Mouse (Mus musculus) forebrain, embryonic 14.5 days (tissue): ENCODE data around the gene Adamts16. TPM values are rescaled to one million over a fixed set of nuclear protein-coding genes. Genes with fewer than 3 reads are reported as not detected.
A peak's percentile ranks its signal among the peaks of the same experiment; 100 is the strongest.

Source experiments
- ATAC-seq: fragments of 200-750 bp; cut with Nextera tagmentation; 2 replicates; pipeline ENCODE4 v1.8.0; 2017; ENCODE audit warnings: mild to moderate bottlenecking, moderate library complexity
- DNase-seq: peaks from one replicate; pipeline ENCODE4 v3.0.0-alpha.2; 2015; ENCODE audit warnings: low spot score
- H3K27ac ChIP-seq: fragments of 300-500 bp; sonication (generic); 2 replicates; pipeline ENCODE4 v1.5.1; 2014; ENCODE audit warnings: low read depth, mild to moderate bottlenecking, control low read depth, low read length, moderate library complexity
- H3K27me3 ChIP-seq: fragments of 300-500 bp; sonication (generic); replicated peaks from 2 replicates; pipeline ENCODE4 v1.6.1; 2014; ENCODE audit warnings: low read length, control low read depth, mixed read lengths; ENCODE audit not compliant: control insufficient read depth, insufficient read depth
- H3K36me3 ChIP-seq: fragments of 300-500 bp; sonication (generic); 2 replicates; pipeline ENCODE4 v1.6.1; 2014; ENCODE audit warnings: low read length, control low read depth; ENCODE audit not compliant: control insufficient read depth, insufficient read depth
- H3K4me1 ChIP-seq: fragments of 300-500 bp; sonication (generic); 2 replicates; pipeline ENCODE4 v1.6.1; 2014; ENCODE audit warnings: antibody characterized with exemption, low read length, control low read depth; ENCODE audit not compliant: control insufficient read depth, insufficient read depth
- H3K4me2 ChIP-seq: fragments of 300-500 bp; sonication (generic); 2 replicates; pipeline ENCODE4 v1.6.1; 2014; ENCODE audit warnings: mild to moderate bottlenecking, control low read depth, low read length
- H3K4me3 ChIP-seq: fragments of 300-500 bp; sonication (generic); 2 replicates; pipeline ENCODE4 v1.5.1; 2014; ENCODE audit warnings: low read depth, low read length, control low read depth
- H3K9ac ChIP-seq: fragments of 300-500 bp; sonication (generic); 2 replicates; pipeline ENCODE4 v1.6.1; 2014; ENCODE audit warnings: mild to moderate bottlenecking, low read length, control low read depth, moderate library complexity
- H3K9me3 ChIP-seq: fragments of 300-500 bp; sonication (generic); replicated peaks from 2 replicates; pipeline ENCODE4 v1.6.1; 2016; ENCODE audit warnings: low read length, control low read depth, mixed read lengths; ENCODE audit not compliant: control insufficient read depth
- WGBS: fragments of 180-500 bp; shearing (Covaris S2); extraction: QIAGEN DNeasy Blood & Tissue Kit; methylation state at CpG from one replicate; pipeline ENCODE4 v1.1.7; 2014; 5-methylcytosine and 5-hydroxymethylcytosine counted together
- polyA plus RNA-seq: library from polyadenylated mRNA; unstranded; fragments of >200 nt; fragmentation: Nextera tagmentation; extraction: Ambion mirVana; gene quantifications from 2 replicates; pipeline ENCODE4 v1.2.1, GENCODE M21; 2014

The Adamts16 gene
- polyA plus RNA-seq, 1 experiment from 2014 or later: 0.39 TPM

DNA sequence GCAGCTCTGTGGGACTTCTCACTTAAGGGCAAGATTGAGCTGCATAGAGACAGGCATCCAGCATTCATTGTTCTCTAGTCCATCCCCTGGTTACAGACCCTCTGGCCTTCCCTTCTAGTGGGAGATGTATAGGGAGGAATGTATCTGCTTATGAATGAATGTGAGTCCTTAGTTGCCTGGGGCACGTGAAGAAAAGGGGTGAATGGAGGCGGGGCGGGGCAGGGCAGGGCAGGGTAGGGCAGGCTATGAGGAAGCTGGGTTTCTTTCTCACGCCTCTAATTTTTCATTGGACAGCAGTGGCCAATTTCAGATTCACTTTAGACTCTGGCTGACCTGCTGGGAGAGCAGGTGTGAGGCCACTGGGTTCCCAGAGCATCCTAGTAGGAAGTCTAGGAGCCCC is 515 bp upstream of the Adamts16 start:
- WGBS: 41% methylated on average over 4 of the region's 4 CpGs
- no peak for ATAC-seq
- H3K9ac ChIP-seq: no peak overlapping the region

DNA sequence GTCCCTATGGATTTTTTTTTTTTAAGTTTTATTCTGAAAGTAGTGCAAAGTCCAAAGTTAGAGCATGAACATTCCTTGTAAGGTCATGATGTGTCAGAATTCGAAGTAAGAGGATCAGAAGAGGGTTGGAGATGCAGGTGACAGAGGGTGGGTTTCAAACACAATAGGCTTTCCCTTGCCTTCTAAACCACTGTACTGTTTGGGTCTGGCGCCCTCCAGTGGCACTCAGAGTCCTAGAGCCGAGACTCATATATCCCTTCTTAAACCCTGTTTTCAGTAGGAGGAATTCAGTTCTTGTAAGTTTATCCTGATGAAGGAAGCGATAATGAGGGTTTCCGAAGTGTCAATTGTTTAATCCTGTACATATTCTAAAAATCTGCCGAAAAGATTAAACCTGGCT is 1.4 kb downstream of the Adamts16 start:
- Histone ChIP-seq H3K27ac (no peak overlapping the region), H3K9me3 (no peaks in the 10 kb centered on the region), H3K27me3 (0 out of 2 replicates have a peak, but pooled peaks cover 18% of the 10 kb centered on the region), H3K4me3 (no peak overlapping the region), H3K4me2 (no peak overlapping the region), H3K4me1 (peaks cover 5% of the 10 kb centered on the region; the same call in 1 of the 2 replicates), H3K9ac (no peak overlapping the region), H3K36me3 (no peaks in the 10 kb centered on the region)
- ATAC-seq (peak; percentile 75; the same call in 1 of the 2 replicates), DNase-seq (peak; percentile 86)
- 10% methylated on average over 6 of the region's 6 CpGs for WGBS

More for the DNA sequence above, 515 bp upstream of the Adamts16 start:
- no peaks in the 10 kb centered on the region for H3K9me3 ChIP-seq
- H3K4me2 ChIP-seq: peak overlapping the region; percentile 63; the same call in 1 of the 2 replicates
- no peak overlapping the region for H3K27ac ChIP-seq
- no peak overlapping the region for H3K4me3 ChIP-seq
- peaks cover 5% of the 10 kb centered on the region; the same call in 1 of the 2 replicates for H3K4me1 ChIP-seq
- 0 out of 2 replicates have a peak, but pooled peaks cover 18% of the 10 kb centered on the region for H3K27me3 ChIP-seq
- DNase-seq: no peak
- no peaks in the 10 kb centered on the region for H3K36me3 ChIP-seq

- ATAC-seq (no peak), DNase-seq (peak; percentile 16)
- WGBS: 67% methylated on average over 5 of the region's 5 CpGs
- no peaks in the 10 kb centered on the region for H3K36me3 ChIP-seq
- H3K9ac ChIP-seq: no peak overlapping the region
- no peak overlapping the region for H3K27ac ChIP-seq
- no peak overlapping the region for H3K4me2 ChIP-seq
- H3K27me3 ChIP-seq: 0 out of 2 replicates have a peak, but pooled peaks cover 18% of the 10 kb centered on the region
- peaks cover 5% of the 10 kb centered on the region; the same call in 1 of the 2 replicates for H3K4me1 ChIP-seq
- no peak overlapping the region for H3K4me3 ChIP-seq
- H3K9me3 ChIP-seq: no peaks in the 10 kb centered on the region
Measured at GRCm38 (mm10) chr13:70837571-70837970, 4.0 kb downstream of the Adamts16 start.

GRCm38 (mm10) chr13:70836246-70836645 is 5.4 kb downstream of the Adamts16 start:
- H3K4me1 ChIP-seq: 0 out of 2 replicates have a peak, but pooled peaks cover 5% of the 10 kb centered on the region
- 0 out of 2 replicates have a peak, but pooled peaks cover 6% of the 10 kb centered on the region for H3K27me3 ChIP-seq
- WGBS: 75% methylated on average over 7 of the region's 7 CpGs
- no peaks in the 10 kb centered on the region for H3K9me3 ChIP-seq
- H3K27ac ChIP-seq: no peak overlapping the region
- no peak for ATAC-seq
- no peaks in the 10 kb centered on the region for H3K36me3 ChIP-seq
- H3K4me2 ChIP-seq: no peak overlapping the region
- no peak for DNase-seq
- H3K4me3 ChIP-seq: no peak overlapping the region
- H3K9ac ChIP-seq: no peak overlapping the region

GRCm38 (mm10) chr13:70832593-70833138 is 8.9 kb downstream of the Adamts16 start:
- no peak overlapping the region for H3K4me2 ChIP-seq
- H3K27ac ChIP-seq: no peak overlapping the region
- H3K27me3 ChIP-seq: no peaks in the 10 kb centered on the region
- WGBS: 90% methylated on average over 6 of the region's 6 CpGs
- H3K9me3 ChIP-seq: no peaks in the 10 kb centered on the region
- H3K9ac ChIP-seq: no peak overlapping the region
- H3K36me3 ChIP-seq: no peaks in the 10 kb centered on the region
- H3K4me1 ChIP-seq: 0 out of 2 replicates have a peak, but pooled peaks cover 2% of the 10 kb centered on the region
- ATAC-seq (no peak), DNase-seq (no peak)
- H3K4me3 ChIP-seq: no peak overlapping the region

DNA sequence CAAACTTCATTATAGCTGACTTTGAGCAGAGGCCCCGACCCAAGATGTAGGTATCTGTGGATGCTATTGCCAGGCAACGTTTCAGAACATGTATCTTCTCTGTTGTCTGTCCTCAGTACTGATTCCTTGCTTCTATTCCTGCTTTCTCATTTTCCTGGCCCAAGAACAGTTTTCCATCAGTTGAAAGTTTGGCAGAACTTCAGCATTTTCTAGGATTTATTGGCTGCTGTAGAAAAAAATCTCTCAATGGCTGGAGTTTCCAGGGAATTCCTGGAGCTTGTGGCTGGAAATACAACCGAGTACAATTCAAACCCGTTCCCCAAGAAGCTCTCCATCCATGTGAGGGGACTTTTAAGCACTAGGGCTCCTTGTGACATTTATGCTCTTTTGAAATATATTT is 10.6 kb downstream of the Adamts16 start:
- Histone ChIP-seq H3K4me1 (no peaks in the 10 kb centered on the region), H3K4me3 (no peak overlapping the region), H3K9me3 (no peaks in the 10 kb centered on the region), H3K27me3 (no peaks in the 10 kb centered on the region), H3K27ac (no peak overlapping the region), H3K4me2 (no peak overlapping the region), H3K9ac (no peak overlapping the region), H3K36me3 (no peaks in the 10 kb centered on the region)
- 76% methylated on average over 4 of the region's 4 CpGs for WGBS
- no peak for ATAC-seq
- peak; percentile 33 for DNase-seq

- H3K36me3 ChIP-seq: no peaks in the 10 kb centered on the region
- H3K27ac ChIP-seq: no peak overlapping the region
- H3K4me3 ChIP-seq: no peak overlapping the region
- no peaks in the 10 kb centered on the region for H3K4me1 ChIP-seq
- no peak for DNase-seq
- H3K9me3 ChIP-seq: no peaks in the 10 kb centered on the region
- no peak overlapping the region for H3K4me2 ChIP-seq
- 85% methylated on average over 4 of the region's 4 CpGs for WGBS
- H3K27me3 ChIP-seq: no peaks in the 10 kb centered on the region
- H3K9ac ChIP-seq: no peak overlapping the region
- no peak for ATAC-seq
Measured at GRCm38 (mm10) chr13:70827507-70827906, 14.1 kb downstream of the Adamts16 start.

- Histone ChIP-seq H3K4me2 (no peak overlapping the region), H3K36me3 (no peaks in the 10 kb centered on the region), H3K27ac (no peak overlapping the region), H3K4me3 (no peak overlapping the region), H3K9me3 (no peaks in the 10 kb centered on the region), H3K4me1 (no peaks in the 10 kb centered on the region), H3K9ac (no peak overlapping the region), H3K27me3 (no peaks in the 10 kb centered on the region)
- DNase-seq (no peak), ATAC-seq (no peak)
- 86% methylated on average over 5 of the region's 5 CpGs for WGBS
Measured at GRCm38 (mm10) chr13:70825265-70825664, 16.3 kb downstream of the Adamts16 start.

GRCm38 (mm10) chr13:70823757-70824156 is 17.9 kb downstream of the Adamts16 start:
- H3K36me3 ChIP-seq: no peaks in the 10 kb centered on the region
- 78% methylated on average over 8 of the region's 8 CpGs for WGBS

More at GRCm38 (mm10) chr13:70823757-70824156, 17.9 kb downstream of the Adamts16 start:
- Histone ChIP-seq H3K4me1 (no peaks in the 10 kb centered on the region), H3K9me3 (no peaks in the 10 kb centered on the region), H3K9ac (no peak overlapping the region), H3K4me3 (no peak overlapping the region), H3K4me2 (no peak overlapping the region), H3K27ac (no peak overlapping the region), H3K27me3 (no peaks in the 10 kb centered on the region)
- DNase-seq (no peak), ATAC-seq (no peak)
